Mouse (Mus musculus) forebrain, embryonic 15.5 days (tissue): ENCODE results near the gene Pla2g6. TPM values are rescaled to one million over a fixed set of nuclear protein-coding genes. Genes with fewer than 3 reads are reported as not detected.

ENCODE experiments used
- ATAC-seq: fragments of 200-750 bp; cut with Nextera tagmentation; replicated peaks from 2 replicates; pipeline ENCODE4 v1.8.0; 2017; ENCODE audit warnings: mild to moderate bottlenecking, moderate TSS enrichment, moderate library complexity
- H3K27ac ChIP-seq: fragments of 300-500 bp; sonication (generic); replicated peaks from 2 replicates; pipeline ENCODE4 v1.5.1; 2015; ENCODE audit warnings: mild to moderate bottlenecking, inconsistent platforms
- H3K27me3 ChIP-seq: fragments of 300-500 bp; sonication (generic); 2 replicates; pipeline ENCODE4 v1.6.1; 2015; ENCODE audit warnings: inconsistent platforms
- H3K36me3 ChIP-seq: fragments of 300-500 bp; sonication (generic); 2 replicates; pipeline ENCODE4 v1.6.1; 2015; ENCODE audit warnings: mild to moderate bottlenecking, inconsistent platforms
- H3K4me1 ChIP-seq: fragments of 300-500 bp; sonication (generic); 2 replicates; pipeline ENCODE4 v1.6.1; 2015; ENCODE audit warnings: inconsistent platforms
- H3K4me2 ChIP-seq: fragments of 300-500 bp; sonication (generic); replicated peaks from 2 replicates; pipeline ENCODE4 v1.6.1; 2015; ENCODE audit warnings: mild to moderate bottlenecking, inconsistent platforms
- H3K4me3 ChIP-seq: fragments of 300-500 bp; sonication (generic); 2 replicates; pipeline ENCODE4 v1.5.1; 2015; ENCODE audit warnings: mild to moderate bottlenecking, inconsistent platforms
- H3K9ac ChIP-seq: fragments of 300-500 bp; sonication (generic); replicated peaks from 2 replicates; pipeline ENCODE4 v1.6.1; 2015; ENCODE audit warnings: mild to moderate bottlenecking, inconsistent platforms
- H3K9me3 ChIP-seq: fragments of 300-500 bp; sonication (generic); 2 replicates; pipeline ENCODE4 v1.6.1; 2016; ENCODE audit warnings: inconsistent platforms
- WGBS: fragments of 180-500 bp; shearing (Covaris S2); methylation state at CpG from one replicate; pipeline ENCODE4 v1.1.7; 2015; ENCODE audit warnings: mixed read lengths; 5-methylcytosine and 5-hydroxymethylcytosine counted together
- polyA plus RNA-seq: library from polyadenylated mRNA; unstranded; fragments of >200 nt; fragmentation: Nextera tagmentation; extraction: Ambion mirVana; gene quantifications from 2 replicates; pipeline ENCODE4 v1.2.1, GENCODE M21; 2015

Pla2g6 gene
- 25.8 and 29.5 TPM in 2 replicates for polyA plus RNA-seq

- Histone ChIP-seq H3K4me2 (peak within 1 kb of the TSS; percentile 83), H3K27me3 (no peaks in the 10 kb centered on the region), H3K36me3 (no peaks in the 10 kb centered on the region), H3K4me3 (peak within 1 kb of the TSS; percentile 76), H3K9ac (peak within 1 kb of the TSS; percentile 61), H3K27ac (peak within 1 kb of the TSS; percentile 91), H3K4me1 (peaks cover 24% of the 10 kb centered on the region), H3K9me3 (no peaks in the 10 kb centered on the region)
- peak; percentile 98 for ATAC-seq
- WGBS = 4% methylated on average over 46 of the region's 46 CpGs
Measured at GRCm38 (mm10) chr15:79328058-79328938, at the start of gene Pla2g6. Pla2g6 (minus strand) TSS chr15:79328390.

- ATAC-seq = no peak
- 83% methylated on average over 6 of the region's 6 CpGs for WGBS
- Histone ChIP-seq H3K36me3 (peaks cover 40% of the 10 kb centered on the region), H3K4me3 (no peak overlapping the region), H3K27me3 (no peaks in the 10 kb centered on the region), H3K4me1 (peaks cover 17% of the 10 kb centered on the region), H3K9me3 (no peaks in the 10 kb centered on the region), H3K9ac (no peak overlapping the region), H3K27ac (no peak overlapping the region), H3K4me2 (no peak overlapping the region)
Measured at GRCm38 (mm10) chr15:79377681-79378080, 49.5 kb upstream of the Pla2g6 start.

- 51% methylated on average over 3 of the region's 3 CpGs for WGBS
- ATAC-seq = no peak
- Histone ChIP-seq H3K9me3 (no peaks in the 10 kb centered on the region), H3K4me1 (no peaks in the 10 kb centered on the region), H3K27me3 (no peaks in the 10 kb centered on the region), H3K27ac (no peak overlapping the region), H3K4me3 (no peak overlapping the region), H3K4me2 (no peak overlapping the region), H3K36me3 (peaks cover 46% of the 10 kb centered on the region), H3K9ac (no peak overlapping the region)
Measured at GRCm38 (mm10) chr15:79374760-79375159, 46.6 kb upstream of the Pla2g6 start.

- H3K9ac ChIP-seq = no peak overlapping the region
- H3K36me3 ChIP-seq = peaks cover 38% of the 10 kb centered on the region
- no peak overlapping the region for H3K4me2 ChIP-seq
- no peaks in the 10 kb centered on the region for H3K27me3 ChIP-seq
- ATAC-seq = no peak
- H3K4me3 ChIP-seq = no peak overlapping the region
- no peaks in the 10 kb centered on the region for H3K9me3 ChIP-seq
- 90% methylated on average over 7 of the region's 7 CpGs for WGBS
- no peak overlapping the region for H3K27ac ChIP-seq
- H3K4me1 ChIP-seq = no peaks in the 10 kb centered on the region
Measured at GRCm38 (mm10) chr15:79370281-79370843, 42.2 kb upstream of the Pla2g6 start.

DNA sequence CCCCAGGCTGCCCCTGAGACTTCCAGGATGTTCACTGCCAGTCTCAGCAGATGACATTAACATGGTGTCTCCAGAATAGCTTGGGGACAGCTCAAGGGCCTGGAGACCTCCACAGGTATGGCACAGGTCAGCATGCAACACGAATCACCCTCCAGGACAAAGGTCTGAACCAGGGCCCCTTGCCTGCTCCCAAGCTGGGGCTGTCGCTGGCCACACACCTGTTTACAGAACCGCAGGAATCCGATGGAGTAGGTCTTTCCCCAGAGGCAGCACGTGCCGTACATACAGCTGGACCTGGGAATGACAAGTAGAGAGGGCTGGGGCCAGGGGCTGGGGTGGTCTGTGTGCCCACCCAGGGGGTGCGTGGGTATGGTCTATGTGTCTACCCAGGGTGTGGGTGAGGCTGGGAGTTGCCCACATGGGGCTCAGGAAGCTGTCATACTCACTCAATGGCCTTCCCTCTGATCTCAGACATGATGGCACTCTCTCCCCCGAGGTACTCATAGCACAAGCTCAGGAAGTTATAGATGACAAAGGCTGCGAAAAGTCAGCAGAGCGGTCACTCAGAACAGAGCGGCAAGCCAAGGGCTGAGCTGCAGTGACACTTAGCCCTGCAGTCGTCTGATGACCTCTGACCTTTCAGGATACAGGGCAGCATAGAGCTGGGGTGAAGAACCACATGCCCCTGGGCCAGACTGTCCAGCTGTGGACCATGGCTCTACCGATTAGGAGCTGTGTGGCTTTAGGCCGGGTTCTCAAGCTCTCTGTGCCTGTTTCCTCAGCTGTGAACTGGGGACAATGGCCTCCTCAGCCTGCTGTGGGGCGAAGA is 41.5 kb upstream of the Pla2g6 start:
- Histone ChIP-seq H3K9ac (no peak overlapping the region), H3K4me1 (no peaks in the 10 kb centered on the region), H3K27ac (no peak overlapping the region), H3K27me3 (no peaks in the 10 kb centered on the region), H3K36me3 (peaks cover 44% of the 10 kb centered on the region), H3K4me3 (no peak overlapping the region), H3K4me2 (no peak overlapping the region), H3K9me3 (no peaks in the 10 kb centered on the region)
- no peak for ATAC-seq
- 84% methylated on average over 15 of the region's 15 CpGs for WGBS

DNA sequence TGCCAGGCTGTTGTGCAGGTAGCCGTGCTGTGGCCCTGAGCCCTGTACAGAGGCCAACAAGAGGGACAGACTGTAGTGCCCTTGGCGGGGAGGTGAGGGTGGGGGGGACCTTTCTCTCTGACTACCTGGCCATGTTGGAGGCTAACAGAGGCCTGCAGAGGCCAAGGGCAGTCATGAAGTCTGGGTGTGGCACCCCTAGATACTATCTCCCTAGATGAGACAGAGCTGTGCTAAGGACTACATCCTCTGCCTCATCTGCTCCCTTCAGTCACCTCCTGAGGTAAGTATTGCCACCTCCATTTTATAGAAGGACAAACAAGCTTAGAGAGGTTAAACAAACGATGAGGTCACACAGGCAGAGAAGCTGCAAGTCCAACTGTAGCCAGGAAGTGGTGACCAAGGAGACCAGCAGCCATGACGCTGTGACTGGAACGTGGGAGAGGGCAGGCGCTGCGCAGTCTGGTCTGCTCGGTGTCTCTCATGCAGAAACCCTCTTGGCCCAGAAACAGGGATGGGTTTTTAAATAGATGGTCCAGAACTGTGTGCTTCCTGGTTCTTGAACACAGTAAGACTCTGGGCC is 40.8 kb upstream of the Pla2g6 start:
- Histone ChIP-seq H3K9me3 (no peaks in the 10 kb centered on the region), H3K27me3 (no peaks in the 10 kb centered on the region), H3K9ac (no peak overlapping the region), H3K4me2 (no peak overlapping the region), H3K4me1 (no peaks in the 10 kb centered on the region), H3K36me3 (peaks cover 46% of the 10 kb centered on the region), H3K27ac (no peak overlapping the region), H3K4me3 (no peak overlapping the region)
- 90% methylated on average over 8 of the region's 8 CpGs for WGBS
- no peak for ATAC-seq

DNA sequence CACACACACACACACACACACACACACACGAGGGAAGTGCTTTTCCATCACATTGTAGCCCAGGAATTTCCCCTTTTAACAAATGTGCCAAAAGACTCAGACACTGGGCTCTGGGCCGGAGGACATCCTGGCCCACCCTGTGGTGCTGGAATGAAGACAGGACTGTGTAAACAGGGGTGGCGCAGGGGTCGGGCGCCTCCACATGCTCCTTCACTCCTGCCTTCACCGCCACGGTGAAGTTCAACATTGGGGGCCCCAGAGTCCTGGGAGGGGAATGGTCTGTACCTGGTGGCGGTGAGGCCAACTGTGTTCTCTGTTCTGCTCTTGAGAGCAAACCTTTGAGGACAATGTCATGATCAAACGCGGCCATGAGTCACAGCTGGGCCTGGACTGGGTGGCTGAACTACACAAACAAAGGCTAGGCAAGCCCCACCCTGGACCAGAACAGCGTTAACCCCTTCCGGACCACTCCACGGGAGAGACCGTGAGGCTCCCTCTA is 40.2 kb upstream of the Pla2g6 start:
- H3K9me3 ChIP-seq = no peaks in the 10 kb centered on the region
- no peak for ATAC-seq
- no peak overlapping the region for H3K27ac ChIP-seq
- H3K36me3 ChIP-seq = peaks cover 46% of the 10 kb centered on the region
- no peak overlapping the region for H3K9ac ChIP-seq
- H3K4me2 ChIP-seq = no peak overlapping the region
- H3K4me3 ChIP-seq = no peak overlapping the region
- WGBS = 71% methylated on average over 14 of the region's 14 CpGs
- H3K4me1 ChIP-seq = no peaks in the 10 kb centered on the region
- H3K27me3 ChIP-seq = no peaks in the 10 kb centered on the region

GRCm38 (mm10) chr15:79366402-79366801 is 38.2 kb upstream of the Pla2g6 start:
- H3K36me3 ChIP-seq = peaks cover 40% of the 10 kb centered on the region
- WGBS = 91% methylated on average over 5 of the region's 5 CpGs
- H3K27me3 ChIP-seq = no peaks in the 10 kb centered on the region
- no peak overlapping the region for H3K4me2 ChIP-seq
- ATAC-seq = no peak
- H3K27ac ChIP-seq = no peak overlapping the region
- H3K4me1 ChIP-seq = no peaks in the 10 kb centered on the region
- no peaks in the 10 kb centered on the region for H3K9me3 ChIP-seq
- no peak overlapping the region for H3K4me3 ChIP-seq
- no peak overlapping the region for H3K9ac ChIP-seq

- peaks cover 41% of the 10 kb centered on the region for H3K36me3 ChIP-seq
- 96% methylated on average over 12 of the region's 12 CpGs for WGBS
Measured at GRCm38 (mm10) chr15:79365068-79365467, 36.9 kb upstream of the Pla2g6 start.

GRCm38 (mm10) chr15:79364120-79364519 is 35.9 kb upstream of the Pla2g6 start:
- no peaks in the 10 kb centered on the region for H3K4me1 ChIP-seq
- no peaks in the 10 kb centered on the region for H3K27me3 ChIP-seq
- no peaks in the 10 kb centered on the region for H3K9me3 ChIP-seq
- 75% methylated on average over 6 of the region's 6 CpGs for WGBS
- H3K9ac ChIP-seq = no peak overlapping the region
- no peak overlapping the region for H3K27ac ChIP-seq
- no peak overlapping the region for H3K4me3 ChIP-seq
- ATAC-seq = no peak
- H3K4me2 ChIP-seq = no peak overlapping the region
- peaks cover 32% of the 10 kb centered on the region; the same call in 1 of the 2 replicates for H3K36me3 ChIP-seq

More at GRCm38 (mm10) chr15:79365068-79365467, 36.9 kb upstream of the Pla2g6 start:
- H3K4me1 ChIP-seq = no peaks in the 10 kb centered on the region
- no peak overlapping the region for H3K4me3 ChIP-seq
- H3K27me3 ChIP-seq = no peaks in the 10 kb centered on the region
- ATAC-seq = no peak
- H3K9ac ChIP-seq = no peak overlapping the region
- no peak overlapping the region for H3K27ac ChIP-seq
- no peaks in the 10 kb centered on the region for H3K9me3 ChIP-seq
- no peak overlapping the region for H3K4me2 ChIP-seq

GRCm38 (mm10) chr15:79361023-79361422 is 32.8 kb upstream of the Pla2g6 start:
- no peaks in the 10 kb centered on the region for H3K9me3 ChIP-seq
- H3K36me3 ChIP-seq = peaks cover 27% of the 10 kb centered on the region; the same call in 1 of the 2 replicates
- no peak overlapping the region for H3K4me3 ChIP-seq
- peaks cover 8% of the 10 kb centered on the region; the same call in 1 of the 2 replicates for H3K27me3 ChIP-seq
- peaks cover 18% of the 10 kb centered on the region for H3K4me1 ChIP-seq
- no peak for ATAC-seq
- 69% methylated on average over 4 of the region's 4 CpGs for WGBS
- no peak overlapping the region for H3K9ac ChIP-seq
- no peak overlapping the region for H3K4me2 ChIP-seq
- no peak overlapping the region for H3K27ac ChIP-seq
